Mouse (Mus musculus): ENCODE results near the gene Gars. TPM values are rescaled to one million over a fixed set of nuclear protein-coding genes. Genes with fewer than 3 reads are reported as not detected.

The Gars gene
- polyA plus RNA-seq, 1 experiment from 2014 or later = 142 TPM

DNA sequence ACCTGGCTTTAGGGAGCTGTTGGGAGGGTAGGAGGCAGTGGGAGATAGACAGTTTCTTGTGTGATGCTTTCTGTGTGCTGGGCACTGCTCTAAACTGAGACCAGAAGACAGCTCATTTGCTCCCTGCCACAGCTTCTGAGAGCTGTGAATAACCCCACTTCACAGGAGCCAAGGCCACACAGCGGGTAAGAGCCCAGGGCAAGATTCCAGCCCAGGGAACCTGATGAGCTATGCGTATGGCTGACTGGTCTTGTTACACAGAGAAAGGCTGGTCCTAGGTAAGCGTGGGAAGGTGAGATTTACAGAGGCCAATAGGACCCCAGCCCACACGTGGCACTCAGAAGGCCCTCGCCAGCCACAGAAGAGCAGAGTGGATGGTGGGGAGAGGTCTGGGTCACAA lies 88.8 kb downstream of the Gars start:
- peaks cover 5% of the 10 kb centered on the region; the same call in 1 of the 2 replicates for H3K27me3 ChIP-seq
- no peaks in the 10 kb centered on the region for H3K9me3 ChIP-seq
- H3K4me3 ChIP-seq = no peak overlapping the region
- no peak overlapping the region for H3K27ac ChIP-seq
- H3K9ac ChIP-seq = no peak overlapping the region
- H3K4me1 ChIP-seq = peaks cover 8% of the 10 kb centered on the region
- no peak for ATAC-seq (ENCODE audit: low FRiP score, low read depth)
- 81% methylated on average over 5 of the region's 5 CpGs for WGBS
- no peak overlapping the region for H3K4me2 ChIP-seq (replicated peaks)
- no peaks in the 10 kb centered on the region for H3K36me3 ChIP-seq

DNA sequence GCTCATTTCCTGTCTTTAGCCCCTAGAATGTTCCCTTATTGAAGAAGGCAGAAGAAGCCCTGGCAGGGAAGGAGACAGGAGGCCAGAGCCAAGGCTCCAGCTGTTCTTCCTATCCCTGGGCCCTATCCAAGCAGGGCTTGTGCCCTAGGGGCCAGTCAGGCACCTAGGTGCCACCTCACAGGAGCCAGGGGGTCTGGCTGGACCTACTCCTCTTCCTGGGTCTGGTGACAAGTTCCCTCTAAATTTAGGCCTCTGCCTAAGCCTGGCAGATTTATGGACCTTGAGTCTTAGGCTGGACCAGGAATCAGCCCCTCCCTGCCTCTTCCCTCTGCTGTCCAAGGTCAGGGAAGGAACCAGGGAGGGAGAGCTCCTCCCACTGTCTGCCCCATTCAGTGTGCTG lies 90.6 kb downstream of the Gars start:
- Histone ChIP-seq H3K27ac (no peak overlapping the region), H3K36me3 (no peaks in the 10 kb centered on the region), H3K9me3 (no peaks in the 10 kb centered on the region), H3K4me3 (no peak overlapping the region), H3K27me3 (peaks cover 3% of the 10 kb centered on the region; the same call in 1 of the 2 replicates), H3K9ac (no peak overlapping the region), H3K4me2 (replicated peaks) (no peak overlapping the region), H3K4me1 (peaks cover 10% of the 10 kb centered on the region)
- ATAC-seq (ENCODE audit: low FRiP score, low read depth) = no peak

Other genes starting within 250 kb of the Gars start
- 2.9 and 3.1 TPM in 2 replicates for gene Znrf2, start 221.1 kb upstream of the Gars start, polyA plus RNA-seq (2015; fragmentation: Nextera tagmentation; extraction: Ambion mirVana)
- gene Nod1, start 65.4 kb upstream of the Gars start, polyA plus RNA-seq (2015; fragmentation: Nextera tagmentation; extraction: Ambion mirVana) = 4.9 and 5.9 TPM in 2 replicates
- gene Ggct, start 45.1 kb upstream of the Gars start, polyA plus RNA-seq (2015; fragmentation: Nextera tagmentation; extraction: Ambion mirVana) = 8.2 and 9.0 TPM in 2 replicates
- gene Crhr2, start 95.0 kb downstream of the Gars start, polyA plus RNA-seq (2015; fragmentation: Nextera tagmentation; extraction: Ambion mirVana) = 0.09 and 0.18 TPM in 2 replicates
- gene Inmt, start 137.0 kb downstream of the Gars start, polyA plus RNA-seq (2015; fragmentation: Nextera tagmentation; extraction: Ambion mirVana) = 0.36 and 0.71 TPM in 2 replicates
- gene Mindy4, start 165.4 kb downstream of the Gars start, polyA plus RNA-seq (2015; fragmentation: Nextera tagmentation; extraction: Ambion mirVana) = 16.3 and 17.5 TPM in 2 replicates